Mouse (Mus musculus) hindbrain, embryonic 13.5 days (tissue): ENCODE measurements around the gene Ptger1. TPM values are rescaled to one million over a fixed set of nuclear protein-coding genes. Genes with fewer than 3 reads are reported as not detected.

Experiments
- ATAC-seq: fragments of 200-750 bp; cut with Nextera tagmentation; 2 replicates; pipeline ENCODE4 v1.8.0; 2017; ENCODE audit warnings: moderate TSS enrichment; ENCODE audit not compliant: low FRiP score
- H3K27ac ChIP-seq: fragments of 300-500 bp; sonication (generic); 2 replicates; pipeline ENCODE4 v1.5.1; 2015; ENCODE audit warnings: inconsistent platforms, mild to moderate bottlenecking, moderate library complexity
- H3K27me3 ChIP-seq: fragments of 300-500 bp; sonication (generic); 2 replicates; pipeline ENCODE4 v1.6.1; 2015; ENCODE audit warnings: mild to moderate bottlenecking, inconsistent platforms
- H3K36me3 ChIP-seq: fragments of 300-500 bp; sonication (generic); 2 replicates; pipeline ENCODE4 v1.6.1; 2015; ENCODE audit warnings: mild to moderate bottlenecking, inconsistent platforms
- H3K4me1 ChIP-seq: fragments of 300-500 bp; sonication (generic); replicated peaks from 2 replicates; pipeline ENCODE4 v1.6.1; 2015; ENCODE audit warnings: inconsistent platforms
- H3K4me2 ChIP-seq: fragments of 300-500 bp; sonication (generic); 2 replicates; pipeline ENCODE4 v1.6.1; 2015; ENCODE audit warnings: inconsistent platforms, mild to moderate bottlenecking, moderate library complexity
- H3K4me3 ChIP-seq: fragments of 300-500 bp; sonication (generic); 2 replicates; pipeline ENCODE4 v1.5.1; 2015; ENCODE audit warnings: mild to moderate bottlenecking, inconsistent platforms
- H3K9ac ChIP-seq: fragments of 300-500 bp; sonication (generic); 2 replicates; pipeline ENCODE4 v1.6.1; 2015; ENCODE audit warnings: mild to moderate bottlenecking, inconsistent platforms
- H3K9me3 ChIP-seq: fragments of 300-500 bp; sonication (generic); 2 replicates; pipeline ENCODE4 v1.6.1; 2016; ENCODE audit warnings: inconsistent platforms
- WGBS: fragments of 180-500 bp; shearing (Covaris S2); methylation state at CpG from one replicate; pipeline ENCODE4 v1.1.7; 2015; 5-methylcytosine and 5-hydroxymethylcytosine counted together
- polyA plus RNA-seq: library from polyadenylated mRNA; unstranded; fragments of >200 nt; fragmentation: Nextera tagmentation; extraction: Ambion mirVana; gene quantifications from 2 replicates; pipeline ENCODE4 v1.2.1, GENCODE M21; 2015

Gene Ptger1
- 0.38 and 0.70 TPM in 2 replicates for polyA plus RNA-seq

DNA sequence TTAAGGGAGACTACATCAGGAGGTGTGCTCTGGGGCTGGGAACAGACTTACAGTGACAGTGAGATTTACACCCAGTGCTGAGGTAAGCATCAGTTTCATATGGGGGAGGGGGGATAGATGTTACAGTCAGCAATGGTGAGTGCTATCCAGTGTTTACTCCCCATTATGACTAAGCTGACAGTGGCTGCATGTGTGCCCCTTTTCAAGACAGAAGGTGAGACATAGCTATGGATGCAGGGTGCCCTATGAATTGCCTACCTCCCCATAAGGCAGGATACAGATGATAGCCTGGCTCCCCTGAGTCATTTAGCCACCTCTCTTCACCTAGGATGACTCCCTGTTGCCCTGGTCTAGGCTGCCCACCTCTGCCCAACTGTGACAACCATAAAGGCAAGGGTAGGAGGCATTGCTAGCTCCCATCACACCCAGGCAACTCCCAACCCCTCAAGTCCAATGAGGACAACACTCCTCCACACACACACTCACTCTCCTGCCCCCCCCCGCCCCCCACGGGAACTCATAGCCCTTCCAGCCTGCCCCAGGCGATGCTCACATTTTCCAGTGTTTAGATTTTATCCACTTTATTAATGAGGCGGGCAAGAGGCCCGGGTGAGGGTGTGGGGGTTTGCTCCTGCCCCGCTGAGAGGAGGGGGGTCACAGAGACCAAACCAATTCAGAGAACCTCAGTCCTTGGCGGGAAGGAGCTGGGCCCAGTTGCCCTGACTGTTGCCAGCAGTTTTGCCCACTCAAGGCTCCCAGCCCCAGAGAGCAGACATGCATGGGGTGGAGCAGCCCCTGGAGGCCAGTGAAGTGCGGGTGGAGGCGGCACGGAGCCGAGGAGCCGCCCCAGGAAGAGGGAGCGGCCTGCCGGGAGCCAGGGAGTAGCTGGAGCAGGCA is at the start of gene Ptger1:
Gene Ptger1, plus strand, starts transcription at position 710 of the 897 bp plus-strand sequence.
- Histone ChIP-seq H3K4me1 (peaks cover 52% of the 10 kb centered on the region), H3K4me2 (no peak within 1 kb of the TSS), H3K27me3 (peaks cover 9% of the 10 kb centered on the region), H3K27ac (0 out of 2 replicates have a peak within 1 kb of the TSS, but pooled peaks have one; percentile 48), H3K36me3 (peaks cover 39% of the 10 kb centered on the region), H3K9me3 (no peaks in the 10 kb centered on the region), H3K9ac (peak within 1 kb of the TSS; percentile 58), H3K4me3 (no peak within 1 kb of the TSS)
- no peak for ATAC-seq
- WGBS = 29% methylated on average over 14 of the region's 14 CpGs

DNA sequence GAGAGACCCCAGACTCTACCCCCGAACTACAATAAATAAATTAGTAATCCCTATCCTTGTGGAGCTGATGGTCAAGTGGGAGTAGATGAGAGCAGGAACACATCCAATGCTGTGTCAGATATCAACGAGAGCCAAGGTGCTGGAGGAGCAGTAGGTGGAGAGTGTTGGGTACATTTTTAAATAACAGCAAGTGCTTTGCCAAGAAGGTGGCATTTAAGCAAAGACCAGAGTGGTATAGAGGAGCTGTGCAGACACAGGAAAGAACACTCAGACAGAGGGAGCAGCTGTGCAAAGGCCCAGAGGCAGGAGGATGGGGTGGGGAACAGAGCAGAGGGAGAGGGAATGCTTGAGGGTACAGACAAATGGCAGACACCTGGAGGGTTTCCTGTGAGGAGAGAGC is 49.4 kb upstream of the Ptger1 start:
- ATAC-seq = no peak
- Histone ChIP-seq H3K4me1 (0 out of 2 replicates have a peak, but pooled peaks cover 2% of the 10 kb centered on the region), H3K36me3 (peaks cover 23% of the 10 kb centered on the region), H3K27ac (no peak overlapping the region), H3K9ac (no peak overlapping the region), H3K4me3 (no peak overlapping the region), H3K4me2 (no peak overlapping the region), H3K27me3 (no peaks in the 10 kb centered on the region), H3K9me3 (no peaks in the 10 kb centered on the region)
- 86% methylated on average over 2 of the region's 2 CpGs for WGBS

DNA sequence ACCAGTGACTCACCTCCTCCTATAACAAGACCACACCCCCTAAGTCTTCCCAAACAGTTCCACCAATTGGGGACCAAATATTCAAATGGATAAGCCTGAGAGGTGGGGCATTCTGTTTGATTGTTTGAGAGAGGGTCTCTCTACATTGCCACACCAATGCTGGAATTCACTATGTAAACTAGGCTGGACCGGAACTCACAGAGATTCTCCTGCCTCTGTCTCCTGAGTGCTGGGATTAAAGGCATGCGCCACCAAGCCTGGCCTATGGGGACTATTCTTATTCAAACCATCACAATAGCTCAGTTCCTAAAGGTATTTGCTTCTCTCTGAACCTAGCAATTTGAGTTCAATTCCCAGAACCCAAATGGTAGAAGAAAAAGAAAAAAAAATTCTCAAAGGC is 47.9 kb upstream of the Ptger1 start:
- Histone ChIP-seq H3K27me3 (0 out of 2 replicates have a peak, but pooled peaks cover 2% of the 10 kb centered on the region), H3K36me3 (peaks cover 9% of the 10 kb centered on the region), H3K9ac (no peak overlapping the region), H3K9me3 (no peaks in the 10 kb centered on the region), H3K27ac (no peak overlapping the region), H3K4me2 (no peak overlapping the region), H3K4me3 (no peak overlapping the region), H3K4me1 (0 out of 2 replicates have a peak, but pooled peaks cover 4% of the 10 kb centered on the region)
- WGBS = 94% methylated on average over 2 of the region's 2 CpGs
- no peak for ATAC-seq

DNA sequence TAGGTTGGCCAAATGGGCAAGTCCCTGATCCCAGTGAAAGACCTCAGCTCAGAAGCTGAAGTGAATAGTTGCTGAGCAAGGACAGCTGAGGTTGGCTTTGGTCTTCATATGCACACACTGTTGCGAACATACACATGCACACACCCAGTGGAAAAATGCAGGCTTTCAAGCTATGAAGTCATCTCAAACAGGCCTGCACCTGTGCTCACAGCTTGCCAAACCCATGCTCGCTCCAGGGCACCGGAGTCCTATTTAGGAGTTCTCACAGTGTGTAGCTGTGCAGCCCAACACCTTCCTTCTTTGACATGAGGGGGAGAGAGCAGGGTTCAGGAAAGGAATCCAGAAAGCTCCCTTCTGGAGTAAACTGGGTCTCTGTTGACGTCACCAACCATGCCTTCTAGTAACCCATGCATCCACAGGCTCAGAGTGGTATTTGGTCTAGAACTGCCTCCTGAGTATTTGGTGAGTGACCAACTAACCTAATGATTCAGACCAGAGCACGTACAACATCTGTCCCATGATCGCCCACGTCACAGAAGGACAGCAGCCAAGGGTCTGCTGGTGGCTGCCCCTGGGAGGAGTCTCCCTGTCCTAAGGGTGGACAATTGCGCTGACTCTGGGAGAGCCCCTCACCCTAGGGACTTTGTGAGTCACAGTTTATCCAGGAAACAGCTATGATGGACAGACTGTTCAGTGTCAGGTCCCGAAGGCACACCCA is 46.8 kb upstream of the Ptger1 start:
- Histone ChIP-seq H3K4me3 (no peak overlapping the region), H3K27me3 (0 out of 2 replicates have a peak, but pooled peaks cover 2% of the 10 kb centered on the region), H3K36me3 (no peaks in the 10 kb centered on the region), H3K4me1 (0 out of 2 replicates have a peak, but pooled peaks cover 4% of the 10 kb centered on the region), H3K9ac (no peak overlapping the region), H3K27ac (no peak overlapping the region), H3K9me3 (no peaks in the 10 kb centered on the region), H3K4me2 (no peak overlapping the region)
- WGBS = 93% methylated on average over 9 of the region's 9 CpGs
- ATAC-seq = no peak

DNA sequence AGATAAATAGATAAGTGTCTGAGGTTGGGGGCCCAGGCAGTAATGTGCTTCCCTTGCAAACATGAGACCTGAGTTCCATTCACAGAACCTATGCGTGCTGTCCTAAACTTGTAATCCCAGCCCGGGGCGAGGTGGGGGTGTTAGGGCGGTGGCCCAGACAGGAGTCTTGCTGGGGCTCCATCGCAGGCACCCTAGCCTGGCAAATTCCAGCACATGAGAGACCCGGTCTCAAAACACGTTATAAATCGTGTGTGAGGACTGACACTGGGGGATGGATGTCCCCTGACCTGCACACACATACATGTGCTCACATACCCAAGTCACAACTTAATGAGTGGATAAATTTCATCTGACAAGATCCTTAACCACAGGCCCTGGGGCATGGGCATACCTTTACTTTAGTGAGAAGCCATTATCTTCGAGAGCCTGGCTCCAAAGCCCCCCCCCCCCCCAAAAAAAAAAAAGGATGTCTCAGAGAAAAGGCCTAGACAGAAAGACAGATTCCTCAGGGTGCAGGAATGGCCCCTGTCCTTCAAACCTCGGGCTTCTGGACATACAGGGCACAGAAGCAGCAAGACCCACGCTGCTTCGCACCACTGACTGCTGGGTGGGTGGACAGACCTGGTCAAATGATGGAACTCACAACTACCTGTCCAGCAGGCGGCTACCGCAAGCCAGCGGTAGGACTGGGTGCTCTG is 44.6 kb upstream of the Ptger1 start:
- peak overlapping the region; percentile 42 for H3K4me3 ChIP-seq
- H3K4me1 ChIP-seq = 0 out of 2 replicates have a peak, but pooled peaks cover 4% of the 10 kb centered on the region
- peak overlapping the region; percentile 55; the same call in 1 of the 2 replicates for H3K27ac ChIP-seq
- peak overlapping the region; percentile 72 for H3K4me2 ChIP-seq
- peak overlapping the region; percentile 75 for H3K9ac ChIP-seq
- ATAC-seq = peak; percentile 37; the same call in 1 of the 2 replicates
- no peaks in the 10 kb centered on the region for H3K36me3 ChIP-seq
- 0 out of 2 replicates have a peak, but pooled peaks cover 2% of the 10 kb centered on the region for H3K27me3 ChIP-seq
- 56% methylated on average over 15 of the region's 15 CpGs for WGBS
- no peaks in the 10 kb centered on the region for H3K9me3 ChIP-seq

DNA sequence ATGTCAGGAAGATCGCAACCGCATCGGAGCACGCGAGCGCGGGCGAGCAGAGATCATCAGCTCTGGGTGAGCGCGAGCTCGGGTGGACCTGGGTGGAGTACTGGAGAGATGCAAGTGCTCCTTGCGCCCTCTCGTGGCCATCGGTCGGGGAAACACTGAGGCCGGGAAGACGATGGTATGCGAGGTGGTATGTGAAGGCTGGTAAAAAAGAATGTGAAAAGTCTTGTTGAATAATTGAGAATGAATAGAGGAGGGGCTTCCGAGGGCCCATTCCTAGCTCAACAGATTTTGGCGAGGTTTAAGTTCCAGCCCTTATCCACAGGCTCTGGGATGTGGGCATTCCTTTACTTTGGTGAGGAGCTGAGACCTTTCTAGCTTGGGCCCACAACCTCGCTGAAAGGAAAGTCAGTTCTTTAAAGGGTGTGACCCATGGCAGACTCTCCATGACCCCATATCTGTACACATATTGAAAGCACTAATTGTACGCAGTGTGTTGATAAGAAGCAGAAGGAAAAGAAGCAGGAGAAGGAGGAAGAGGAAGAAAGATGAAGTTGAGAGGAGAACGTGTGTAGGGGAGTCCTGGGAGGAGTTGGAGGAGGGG is 44.0 kb upstream of the Ptger1 start:
- peak overlapping the region; percentile 42 for H3K4me3 ChIP-seq
- H3K27ac ChIP-seq = peak overlapping the region; percentile 55; the same call in 1 of the 2 replicates

DNA sequence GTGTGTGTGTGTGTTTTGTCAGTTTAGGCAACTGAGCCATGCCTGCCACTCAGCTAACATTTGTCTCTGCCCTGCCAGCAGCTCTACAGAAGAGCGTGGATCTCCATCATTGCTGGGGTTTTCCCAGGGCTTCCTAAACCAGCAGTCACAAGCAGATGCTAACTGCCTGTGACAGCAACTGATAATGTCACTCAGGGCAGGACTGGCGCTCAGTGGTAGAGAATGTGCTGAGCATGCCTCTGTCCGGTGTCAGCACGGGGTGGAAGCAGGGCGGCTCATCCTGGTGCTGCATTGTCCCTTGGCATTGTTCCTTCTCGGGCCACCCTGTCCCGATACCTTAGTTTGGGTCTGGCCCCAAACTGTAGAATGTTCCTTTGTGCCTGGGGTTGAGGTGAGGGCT is 42.9 kb upstream of the Ptger1 start:
- H3K27me3 ChIP-seq = 0 out of 2 replicates have a peak, but pooled peaks cover 2% of the 10 kb centered on the region
- H3K4me2 ChIP-seq = no peak overlapping the region
- H3K4me3 ChIP-seq = no peak overlapping the region
- 0 out of 2 replicates have a peak, but pooled peaks cover 4% of the 10 kb centered on the region for H3K4me1 ChIP-seq
- no peak overlapping the region for H3K9ac ChIP-seq
- no peaks in the 10 kb centered on the region for H3K36me3 ChIP-seq
- no peaks in the 10 kb centered on the region for H3K9me3 ChIP-seq
- 87% methylated on average over 7 of the region's 7 CpGs for WGBS
- no peak overlapping the region for H3K27ac ChIP-seq
- no peak for ATAC-seq

More for the DNA sequence above, 44.0 kb upstream of the Ptger1 start:
- H3K9me3 ChIP-seq = no peaks in the 10 kb centered on the region
- H3K9ac ChIP-seq = peak overlapping the region; percentile 75
- 0 out of 2 replicates have a peak, but pooled peaks cover 4% of the 10 kb centered on the region for H3K4me1 ChIP-seq
- 10% methylated on average over 23 of the region's 23 CpGs for WGBS
- ATAC-seq = peak; percentile 94
- H3K27me3 ChIP-seq = 0 out of 2 replicates have a peak, but pooled peaks cover 2% of the 10 kb centered on the region
- H3K4me2 ChIP-seq = peak overlapping the region; percentile 72
- H3K36me3 ChIP-seq = no peaks in the 10 kb centered on the region

DNA sequence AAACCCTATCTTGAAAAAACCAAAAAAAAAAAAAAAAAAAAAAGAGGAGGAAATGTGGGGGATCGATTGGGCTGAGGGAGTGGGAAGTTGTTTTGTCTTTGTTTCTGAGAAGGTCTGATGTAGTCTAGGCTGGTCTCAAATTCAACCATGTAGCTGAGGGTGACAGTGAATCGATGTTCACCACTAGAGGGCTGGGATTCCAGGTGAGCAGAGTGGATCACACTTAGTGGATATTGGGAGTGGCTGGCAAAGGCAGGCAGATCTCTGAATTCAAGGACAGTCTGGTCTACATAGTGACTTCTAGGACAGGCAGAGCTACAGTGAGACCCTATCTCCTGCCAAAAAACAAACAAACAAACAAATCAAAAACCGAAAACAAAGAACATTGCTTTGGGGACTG is 41.7 kb upstream of the Ptger1 start:
- H3K4me1 ChIP-seq = 0 out of 2 replicates have a peak, but pooled peaks cover 4% of the 10 kb centered on the region
- no peaks in the 10 kb centered on the region for H3K9me3 ChIP-seq
- ATAC-seq = no peak
- H3K4me2 ChIP-seq = no peak overlapping the region
- no peak overlapping the region for H3K27ac ChIP-seq
- H3K36me3 ChIP-seq = no peaks in the 10 kb centered on the region
- 46% methylated on average over 3 of the region's 3 CpGs for WGBS
- no peak overlapping the region for H3K9ac ChIP-seq
- no peak overlapping the region for H3K4me3 ChIP-seq
- H3K27me3 ChIP-seq = 0 out of 2 replicates have a peak, but pooled peaks cover 2% of the 10 kb centered on the region

DNA sequence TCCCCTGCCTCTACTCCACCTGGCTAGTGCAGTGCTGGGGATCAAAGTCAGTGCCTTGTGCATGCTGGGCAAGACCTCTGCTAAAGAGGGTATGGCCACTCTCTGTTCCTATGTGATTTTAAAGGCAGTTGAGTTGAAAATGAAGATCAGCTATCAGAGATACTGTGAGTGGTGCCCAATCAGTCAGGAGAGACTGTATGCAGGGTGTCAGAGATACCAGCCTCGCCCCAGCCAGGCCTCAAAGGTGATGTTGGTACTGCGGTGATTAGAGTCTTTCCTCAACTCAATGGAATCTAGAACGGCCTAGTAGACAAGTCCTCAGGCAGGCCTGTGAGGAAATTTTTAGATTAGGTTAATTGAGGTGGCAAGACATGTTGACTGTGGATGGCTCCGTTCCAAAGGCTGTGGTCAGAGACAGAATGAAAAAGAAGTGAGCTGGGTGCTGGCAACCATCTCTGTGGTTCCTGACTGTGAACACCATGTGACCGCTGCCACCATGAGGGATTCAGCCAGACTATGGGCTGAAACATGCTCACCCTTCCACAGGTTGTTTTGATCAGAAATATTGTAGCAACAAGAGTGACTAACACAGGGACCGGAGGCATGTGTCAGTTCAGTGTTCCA is 40.7 kb upstream of the Ptger1 start:
- ATAC-seq = no peak
- WGBS = 92% methylated on average over 6 of the region's 6 CpGs
- Histone ChIP-seq H3K9me3 (no peaks in the 10 kb centered on the region), H3K4me1 (0 out of 2 replicates have a peak, but pooled peaks cover 4% of the 10 kb centered on the region), H3K27me3 (0 out of 2 replicates have a peak, but pooled peaks cover 2% of the 10 kb centered on the region), H3K4me2 (no peak overlapping the region), H3K9ac (no peak overlapping the region), H3K4me3 (no peak overlapping the region), H3K27ac (no peak overlapping the region), H3K36me3 (no peaks in the 10 kb centered on the region)

DNA sequence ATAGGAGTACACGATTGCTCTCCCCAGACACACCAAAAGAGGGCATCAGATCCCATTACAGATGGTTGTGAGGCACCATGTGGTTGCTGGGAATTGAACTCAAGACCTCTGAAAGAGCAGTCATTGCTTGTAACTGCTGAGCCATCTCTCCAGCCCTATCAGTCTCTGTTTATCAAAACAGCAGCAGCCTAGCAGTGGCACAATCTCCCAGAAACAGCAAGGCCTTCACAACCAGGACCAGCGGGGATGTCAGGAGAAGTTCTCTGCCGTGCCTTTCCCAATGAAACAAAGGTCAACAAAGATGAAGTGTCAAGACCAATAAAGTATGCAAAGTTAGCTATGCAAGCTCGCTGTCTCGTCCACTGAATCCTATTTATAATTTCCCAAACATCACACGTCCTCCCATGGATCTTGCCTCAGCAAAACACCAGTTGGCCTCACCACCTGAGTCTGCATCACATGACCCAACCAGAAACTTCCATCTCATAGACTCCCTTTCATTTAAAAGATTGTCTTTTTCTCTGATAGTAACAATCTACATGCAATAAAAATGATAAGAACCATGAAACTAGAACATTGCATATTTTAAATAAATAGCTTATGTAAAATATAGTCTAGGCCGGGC is 34.3 kb upstream of the Ptger1 start:
- no peaks in the 10 kb centered on the region for H3K27me3 ChIP-seq
- no peak overlapping the region for H3K4me2 ChIP-seq
- no peaks in the 10 kb centered on the region for H3K36me3 ChIP-seq
- H3K9me3 ChIP-seq = peaks cover 6% of the 10 kb centered on the region
- no peak overlapping the region for H3K4me3 ChIP-seq
- H3K27ac ChIP-seq = no peak overlapping the region
- WGBS = 91% methylated on average over 7 of the region's 7 CpGs
- H3K4me1 ChIP-seq = no peaks in the 10 kb centered on the region
- no peak overlapping the region for H3K9ac ChIP-seq
- no peak for ATAC-seq
